Mouse (Mus musculus): Measurements from ENCODE around the gene Commd3.

DNA sequence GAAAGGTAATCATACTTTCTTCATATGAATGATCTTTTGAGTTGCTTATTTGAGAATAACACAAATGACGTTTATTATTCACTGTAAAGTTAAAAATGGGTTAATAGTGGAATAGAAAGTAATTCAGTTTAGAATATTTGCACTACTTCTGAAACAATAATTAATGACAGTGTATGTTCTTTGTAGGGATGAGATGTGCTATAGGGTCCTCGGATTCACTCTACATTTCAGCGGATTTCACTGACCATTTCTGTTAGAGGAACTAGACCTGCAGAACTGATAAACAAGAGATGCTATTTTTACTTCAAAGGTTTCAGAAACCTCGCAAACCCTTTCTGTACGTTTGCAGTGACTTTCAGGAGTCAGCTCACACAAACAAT is 21.3 kb downstream of the Commd3 start:
- TF ChIP-seq CTCF (IDR thresholded peaks at IDR 0.05; ENCODE audit: extremely low read depth, insufficient read depth, low read length) (no peak), POLR2A (IDR thresholded peaks at IDR 0.05; ENCODE audit: extremely low read depth, insufficient read depth, low read length) (no peak)

All from cortical plate, adult 2 months (tissue).